Comparison of ENCODE assay signal across 24 mouse cellular contexts in the genomic region with DNA sequence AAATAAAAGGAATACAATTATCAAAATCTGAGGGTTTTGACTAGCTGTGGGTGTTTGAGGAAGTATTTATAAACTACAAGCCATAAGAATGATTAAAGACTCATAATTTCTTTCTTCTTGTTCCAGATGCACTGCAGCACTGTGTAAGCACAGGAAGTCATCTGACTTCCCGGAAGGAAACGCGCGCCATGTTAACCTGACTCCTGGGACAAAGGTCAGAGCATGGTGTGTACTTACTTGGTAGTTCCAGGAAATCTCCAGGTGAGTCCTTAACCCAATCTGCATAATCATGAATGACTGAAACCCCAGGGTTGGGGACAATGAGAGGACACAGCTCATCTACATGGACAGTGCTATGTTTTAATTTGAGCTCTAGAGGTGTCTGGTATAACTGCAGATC. TPM values are rescaled to one million over a fixed set of nuclear protein-coding genes. Genes with fewer than 3 reads are reported as not detected.
DNase-seq lines count a peak whose midpoint lies in the region; ATAC-seq and TF ChIP-seq lines count a peak whose summit lies in the region.
"Had no signal": no experiment of that assay in that cellular context is flagged by ENCODE, and none has a peak within 500 bp of the region (broad histone marks: within the 10 kb centered on the region; RNA-seq: fewer than 3 reads in every experiment).

No protein-coding gene starts in this region.

- DNase-seq in intestine, embryonic 14.5 days (ENCODE audit: low spot score) = peak; percentile 24
- DNase-seq in ES-CJ7 (ENCODE audit: low read depth, low spot score) = peak; percentile 40
- peak; percentile 49 for DNase-seq in lung, postnatal 10 days
- no peak for DNase-seq in thymus, postnatal 25 days
- DNase-seq in thymus, postnatal 0 days (ENCODE audit: low spot score) = no peak
- no peak for DNase-seq in frontal cortex, postnatal 36 days (ENCODE audit: low spot score in 2 of 2)
- DNase-seq: adrenal gland, adult 8-10 months; B cell, adult 2 months; cerebellum, adult 9-11 months; heart, postnatal 36 days; liver, embryonic 13.5 days; right cerebral cortex, postnatal 4 days; thymus, postnatal 36 days had no signal

- H3K9ac ChIP-seq in intestine, embryonic 14.5 days (ENCODE audit: low read length) = no peak overlapping the region
- no peak overlapping the region for H3K9ac ChIP-seq in intestine, embryonic 15.5 days
- H3K9ac ChIP-seq: embryonic facial prominence, embryonic 13.5 days; forebrain, embryonic 15.5 days; heart, embryonic 13.5 days; hindbrain, embryonic 15.5 days; liver, embryonic 13.5 days had no signal

- WGBS in intestine, embryonic 14.5 days = 82% methylated on average over 4 of the region's 4 CpGs
- 79% methylated on average over 4 of the region's 4 CpGs for WGBS in intestine, embryonic 15.5 days

- no peak for TF ChIP-seq POLR2A in bone marrow macrophage, adult 2 months (IDR thresholded peaks at IDR 0.05; ENCODE audit: borderline replicate concordance, low read depth, low read length)

- no peak overlapping the region for H3K4me3 ChIP-seq in intestine, embryonic 14.5 days (ENCODE audit: low read depth, low read length)
- no peak overlapping the region for H3K4me3 ChIP-seq in intestine, embryonic 15.5 days (replicated peaks)
- H3K4me3 ChIP-seq in bone marrow macrophage, adult 2 months (ENCODE audit: insufficient read depth, low read length) = no peak overlapping the region
- H3K4me3 ChIP-seq: embryonic facial prominence, embryonic 13.5 days; forebrain, embryonic 15.5 days; heart, embryonic 13.5 days; hindbrain, embryonic 15.5 days; liver, embryonic 13.5 days; midbrain, embryonic 10.5 days had no signal

- H3K9me3 ChIP-seq in intestine, embryonic 14.5 days (ENCODE audit: control insufficient read depth, low read length) = no peaks in the 10 kb centered on the region
- no peaks in the 10 kb centered on the region for H3K9me3 ChIP-seq in intestine, embryonic 15.5 days
- H3K9me3 ChIP-seq: embryonic facial prominence, embryonic 13.5 days; forebrain, embryonic 15.5 days; heart, embryonic 13.5 days; hindbrain, embryonic 15.5 days; liver, embryonic 13.5 days; midbrain, embryonic 10.5 days had no signal

- H3K27me3 ChIP-seq in intestine, embryonic 14.5 days (replicated peaks; ENCODE audit: control insufficient read depth, insufficient read depth, low read length) = no peaks in the 10 kb centered on the region
- no peaks in the 10 kb centered on the region for H3K27me3 ChIP-seq in intestine, embryonic 15.5 days (replicated peaks)
- H3K27me3 ChIP-seq: embryonic facial prominence, embryonic 13.5 days; forebrain, embryonic 15.5 days; heart, embryonic 13.5 days; hindbrain, embryonic 15.5 days; liver, embryonic 13.5 days had no signal

- no peaks in the 10 kb centered on the region for H3K4me1 ChIP-seq in intestine, embryonic 14.5 days (replicated peaks; ENCODE audit: control insufficient read depth, insufficient read depth, low read length)
- no peaks in the 10 kb centered on the region for H3K4me1 ChIP-seq in intestine, embryonic 15.5 days (replicated peaks)
- H3K4me1 ChIP-seq in bone marrow macrophage, adult 2 months (ENCODE audit: control insufficient read depth, insufficient read depth, low read length) = peaks cover 5% of the 10 kb centered on the region
- H3K4me1 ChIP-seq: embryonic facial prominence, embryonic 13.5 days; forebrain, embryonic 15.5 days; heart, embryonic 13.5 days; hindbrain, embryonic 15.5 days; liver, embryonic 13.5 days; midbrain, embryonic 10.5 days had no signal

- no peak for ATAC-seq in intestine, embryonic 14.5 days (replicated peaks; ENCODE audit: low FRiP score, low TSS enrichment, low read depth)
- no peak for ATAC-seq in intestine, embryonic 15.5 days
- ATAC-seq: forebrain, embryonic 15.5 days had no signal

- TF ChIP-seq CTCF in bone marrow macrophage, adult 2 months (IDR thresholded peaks at IDR 0.05; ENCODE audit: low read depth, low read length) = no peak

- no peak overlapping the region for H3K4me2 ChIP-seq in intestine, embryonic 14.5 days (ENCODE audit: low read length)
- no peak overlapping the region for H3K4me2 ChIP-seq in intestine, embryonic 15.5 days (replicated peaks)
- H3K4me2 ChIP-seq: embryonic facial prominence, embryonic 13.5 days; forebrain, embryonic 15.5 days; heart, embryonic 13.5 days; hindbrain, embryonic 15.5 days; liver, embryonic 13.5 days had no signal

- peaks cover 88% of the 10 kb centered on the region for H3K36me3 ChIP-seq in intestine, embryonic 14.5 days (ENCODE audit: control insufficient read depth, insufficient read depth, low read length)
- peaks cover 25% of the 10 kb centered on the region for H3K36me3 ChIP-seq in intestine, embryonic 15.5 days

- no peak overlapping the region for H3K27ac ChIP-seq in intestine, embryonic 14.5 days (ENCODE audit: low read depth)
- H3K27ac ChIP-seq in intestine, embryonic 15.5 days = no peak overlapping the region
- H3K27ac ChIP-seq in bone marrow macrophage, adult 2 months (ENCODE audit: insufficient read depth, low read depth, low read length) = 0 out of 2 replicates have a peak overlapping the region, but pooled peaks have one; percentile 22
- H3K27ac ChIP-seq: embryonic facial prominence, embryonic 13.5 days; forebrain, embryonic 15.5 days; heart, embryonic 13.5 days; hindbrain, embryonic 15.5 days; liver, embryonic 13.5 days; macrophage; midbrain, embryonic 10.5 days had no signal

RNA-seq across cellular contexts. Expression of gene Chrna10, which starts 15.8 kb away (rescaled TPM):
- polyA plus RNA-seq in intestine, embryonic 14.5 days (2014; fragmentation: Nextera tagmentation; extraction: Ambion mirVana) = not detected in 2 replicates
- polyA plus RNA-seq in intestine, embryonic 15.5 days (2015; fragmentation: Nextera tagmentation; extraction: Ambion mirVana) = 0.06 TPM in 1 of 2 replicates, not detected in the other
- not detected in 2 replicates for polyA plus RNA-seq in bone marrow macrophage, adult 2 months (2012; ENCODE audit: insufficient read depth, insufficient read length, missing spikeins)
- 0.13 and 0.23 TPM in 2 replicates for polyA plus RNA-seq in thymus, postnatal 0 days (2015; fragmentation: Nextera tagmentation; extraction: Ambion mirVana)
- polyA plus RNA-seq: embryonic facial prominence, embryonic 13.5 days; forebrain, embryonic 15.5 days; hindbrain, embryonic 15.5 days; limb, embryonic 11.5 days; liver, embryonic 13.5 days; macrophage; midbrain, embryonic 10.5 days had no signal

RNA-seq across cellular contexts. Expression of gene Art5, which starts 23.1 kb away (rescaled TPM):
- polyA plus RNA-seq in intestine, embryonic 14.5 days (2014; fragmentation: Nextera tagmentation; extraction: Ambion mirVana) = 0.46 and 0.67 TPM in 2 replicates
- 0.32 and 0.68 TPM in 2 replicates for polyA plus RNA-seq in intestine, embryonic 15.5 days (2015; fragmentation: Nextera tagmentation; extraction: Ambion mirVana)
- not detected in 2 replicates for polyA plus RNA-seq in bone marrow macrophage, adult 2 months (2012; ENCODE audit: insufficient read depth, insufficient read length, missing spikeins)
- 15.8 and 24.3 TPM in 2 replicates for polyA plus RNA-seq in thymus, postnatal 0 days (2015; fragmentation: Nextera tagmentation; extraction: Ambion mirVana)
- polyA plus RNA-seq: macrophage had no signal

RNA-seq across cellular contexts. Expression of gene Art1, which starts 30.9 kb away (rescaled TPM):
- 0.49 and 0.90 TPM in 2 replicates for polyA plus RNA-seq in intestine, embryonic 14.5 days (2014; fragmentation: Nextera tagmentation; extraction: Ambion mirVana)
- polyA plus RNA-seq in intestine, embryonic 15.5 days (2015; fragmentation: Nextera tagmentation; extraction: Ambion mirVana) = 0.34 and 0.59 TPM in 2 replicates
- not detected in 2 replicates for polyA plus RNA-seq in bone marrow macrophage, adult 2 months (2012; ENCODE audit: insufficient read depth, insufficient read length, missing spikeins)
- 23.4 and 24.1 TPM in 2 replicates for polyA plus RNA-seq in thymus, postnatal 0 days (2015; fragmentation: Nextera tagmentation; extraction: Ambion mirVana)
- polyA plus RNA-seq: macrophage had no signal

RNA-seq across cellular contexts. Expression of gene Trpc2, which starts 49.5 kb away (rescaled TPM):
- not detected in 2 replicates for polyA plus RNA-seq in intestine, embryonic 14.5 days (2014; fragmentation: Nextera tagmentation; extraction: Ambion mirVana)
- not detected in 2 replicates for polyA plus RNA-seq in intestine, embryonic 15.5 days (2015; fragmentation: Nextera tagmentation; extraction: Ambion mirVana)
- not detected in 2 replicates for polyA plus RNA-seq in bone marrow macrophage, adult 2 months (2012; ENCODE audit: insufficient read depth, insufficient read length, missing spikeins)
- polyA plus RNA-seq in thymus, postnatal 0 days (2015; fragmentation: Nextera tagmentation; extraction: Ambion mirVana) = not detected in 2 replicates
- polyA plus RNA-seq: embryonic facial prominence, embryonic 13.5 days; gonadal fat pad, adult 2 months; heart, embryonic 13.5 days; hindbrain, embryonic 15.5 days; limb, embryonic 11.5 days; liver, embryonic 13.5 days; midbrain, embryonic 10.5 days; testis, adult 2 months had no signal

Comparison
In these comparisons a context has a peak if more than half of its experiments do, and no peak if none do; other contexts are left out.
1. DNase-seq: peak in intestine, embryonic 14.5 days (single experiment), ES-CJ7 (single experiment) and lung, postnatal 10 days (single experiment); none in thymus, postnatal 25 days (single experiment), thymus, postnatal 0 days (single experiment) and frontal cortex, postnatal 36 days (0 of 2).
2. RNA of gene Art1, which starts 30.9 kb away (polyA plus RNA-seq): 23.4 to 24.1 TPM in thymus, postnatal 0 days; 0.34 to 0.59 TPM in intestine, embryonic 15.5 days, 0.49 to 0.90 TPM in intestine, embryonic 14.5 days and not detected in bone marrow macrophage, adult 2 months; every median in the first group is over 10 times any median in the second.